Mouse (Mus musculus) kidney, adult 2 months (tissue): ENCODE results near the gene Rfk.

Experiments used
- CTCF ChIP-seq: fragments of 200-500 bp; conservative IDR thresholded peaks from 2 replicates; pipeline ENCODE4 v1.5.1; 2011; ENCODE audit warnings: low read depth, mild to moderate bottlenecking, control low read depth, low read length, moderate library complexity, mixed read lengths; ENCODE audit not compliant: insufficient read depth, insufficient read length
- POLR2A ChIP-seq: fragments of 200-500 bp; IDR thresholded peaks from one replicate; pipeline ENCODE4 v1.6.1; 2011; ENCODE audit warnings: low read depth, low read length, control low read depth

DNA sequence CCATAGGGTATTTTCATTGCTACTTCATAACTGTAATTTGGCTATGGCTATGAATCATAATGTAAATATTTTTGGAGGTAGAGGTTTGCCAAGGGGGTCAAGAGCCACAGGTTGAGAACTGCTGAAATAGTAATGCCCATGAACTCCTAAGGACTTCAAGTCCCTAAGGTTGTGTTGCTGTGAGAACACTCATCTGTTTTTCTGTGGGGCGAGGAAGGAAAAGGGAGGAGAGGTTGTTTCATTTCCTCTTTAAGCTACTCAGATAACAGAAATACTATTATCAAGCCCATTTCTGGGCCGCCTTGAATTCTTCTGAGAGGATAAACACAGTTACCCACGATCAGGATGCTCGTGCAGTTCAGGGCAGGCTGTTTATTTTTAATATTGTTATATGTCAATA, 3.0 kb downstream of the Rfk start:
- TF ChIP-seq POLR2A = no peak
- TF ChIP-seq CTCF = no peak
